Mouse (Mus musculus): ENCODE results near the gene Sfpq. TPM values are rescaled to one million over a fixed set of nuclear protein-coding genes. Genes with fewer than 3 reads are reported as not detected.
"Not testable (repeated sequence)": the region's sequence is repeated elsewhere in the genome, so short reads cannot be mapped to it uniquely, and the experiment has no call there.

The Sfpq gene
- polyA plus RNA-seq, 1 experiment from 2014 or later, result 187 TPM

DNA sequence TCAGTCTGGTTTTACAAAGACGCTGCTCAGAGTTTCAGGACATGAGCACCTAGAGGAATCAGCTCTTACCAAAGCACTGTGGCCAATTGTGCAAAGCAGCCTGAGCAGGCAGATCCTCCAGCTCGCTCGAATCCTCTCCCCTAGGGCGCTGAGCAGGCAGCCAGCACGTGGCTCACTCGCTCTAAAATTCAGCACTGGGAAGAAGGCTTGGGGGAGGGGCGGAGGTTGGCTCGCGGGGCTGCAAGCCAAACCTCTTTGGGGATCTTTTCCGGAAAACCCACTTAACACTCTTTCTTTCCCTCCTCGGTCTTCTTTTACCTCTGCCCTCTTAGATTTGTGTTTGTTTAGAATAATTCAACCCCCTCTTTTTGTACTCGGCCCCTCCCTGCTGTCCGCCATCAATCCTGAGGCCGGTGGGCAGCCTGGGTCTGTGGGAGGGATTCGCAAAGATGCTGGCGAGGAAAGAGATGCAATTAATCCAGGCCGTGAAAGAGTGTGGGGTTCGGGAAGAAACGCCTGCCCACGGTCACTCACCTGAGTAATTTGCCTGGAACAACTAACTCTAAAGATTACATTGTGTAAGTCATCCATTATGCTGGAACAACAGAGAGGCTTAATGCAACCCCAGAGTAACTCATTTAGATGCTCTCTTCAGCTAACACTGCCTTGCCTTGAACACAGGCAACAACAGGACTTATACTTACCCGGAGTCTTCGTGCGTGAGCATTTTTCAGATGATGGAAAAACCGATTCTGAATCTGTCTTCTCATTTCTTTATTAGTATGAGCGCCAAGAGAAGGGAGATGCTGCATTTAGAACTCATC lies 15.8 kb upstream of the Sfpq start:
- H3K9me3 ChIP-seq, result no peaks in the 10 kb centered on the region
- H3K4me1 ChIP-seq, result peaks cover 7% of the 10 kb centered on the region; the same call in 1 of the 2 replicates
- H3K9ac ChIP-seq, result peak overlapping the region; percentile 31; the same call in 1 of the 2 replicates
- no peaks in the 10 kb centered on the region for H3K36me3 ChIP-seq
- H3K27ac ChIP-seq, result peak overlapping the region; percentile 42; the same call in 1 of the 2 replicates
- peak overlapping the region; percentile 28 for H3K4me3 ChIP-seq
- WGBS, result 16% methylated on average over 25 of the region's 25 CpGs
- H3K4me2 ChIP-seq (replicated peaks), result peak overlapping the region; percentile 49
- ATAC-seq (ENCODE audit: insufficient number of reproducible peaks, insufficient read depth, low FRiP score, low TSS enrichment), result 0 out of 2 replicates have a peak, but pooled peaks have one; percentile 47
- no peaks in the 10 kb centered on the region for H3K27me3 ChIP-seq

DNA sequence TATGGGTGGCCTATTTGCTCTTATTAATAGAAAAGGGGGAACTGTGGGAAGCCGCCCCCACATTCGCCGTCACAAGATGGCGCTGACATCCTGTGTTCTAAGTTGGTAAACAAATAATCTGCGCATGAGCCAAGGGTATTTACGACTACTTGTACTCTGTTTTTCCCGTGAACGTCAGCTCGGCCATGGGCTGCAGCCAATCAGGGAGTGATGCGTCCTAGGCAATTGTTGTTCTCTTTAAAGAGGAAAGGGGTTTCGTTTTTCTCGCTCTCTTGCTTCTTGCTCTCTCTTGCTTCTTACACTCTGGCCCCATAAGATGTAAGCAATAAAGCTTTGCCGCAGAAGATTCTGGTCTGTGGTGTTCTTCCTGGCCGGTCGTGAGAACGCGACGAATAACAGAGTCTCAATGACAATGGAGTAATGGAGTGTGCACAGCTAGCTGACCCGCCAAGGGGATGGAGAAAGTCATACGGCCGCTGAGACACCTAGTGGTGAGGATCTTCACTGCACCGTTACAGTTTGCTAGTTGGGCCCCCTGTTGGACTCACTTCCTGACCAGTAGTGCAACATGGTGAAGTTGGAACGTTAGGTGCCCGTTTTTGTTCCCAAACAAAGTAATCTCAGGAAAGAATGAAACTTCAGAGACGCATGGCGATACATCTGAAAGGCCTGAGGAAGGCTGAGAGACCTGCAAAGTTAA lies 5.7 kb upstream of the Sfpq start:
- H3K9me3 ChIP-seq, H3K9ac ChIP-seq, H3K4me1 ChIP-seq, H3K36me3 ChIP-seq, H3K27ac ChIP-seq, H3K27me3 ChIP-seq: not testable (repeated sequence)
- H3K4me3 ChIP-seq, result peak overlapping the region; percentile 19
- ATAC-seq (ENCODE audit: insufficient number of reproducible peaks, insufficient read depth, low FRiP score, low TSS enrichment), result peak; percentile 79; the same call in 1 of the 2 replicates
- WGBS, result 14% methylated on average over 14 of the region's 26 CpGs
- H3K4me2 ChIP-seq (replicated peaks), result peak overlapping the region; percentile 36

DNA sequence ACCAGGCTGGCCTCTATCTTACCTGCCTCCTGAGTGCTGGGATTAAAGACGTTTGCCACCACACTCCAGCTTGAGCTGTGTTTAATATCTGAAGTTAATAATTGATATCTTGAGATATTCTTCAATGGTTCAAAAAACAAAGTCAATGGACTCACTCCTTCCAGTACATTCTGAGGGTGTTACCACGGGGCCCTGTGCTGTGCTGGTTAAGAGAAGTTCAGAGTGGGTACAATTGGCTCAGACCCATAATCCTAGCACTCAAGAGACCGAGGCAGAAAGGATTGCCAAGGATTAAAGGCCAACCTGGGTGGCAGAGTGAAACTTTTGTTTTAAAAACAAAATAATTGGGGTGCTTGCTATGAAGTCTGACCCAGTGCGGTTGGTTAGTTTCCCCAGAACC lies 4.8 kb upstream of the Sfpq start:
- H3K9ac ChIP-seq, result no peak overlapping the region
- 0 out of 2 replicates have a peak, but pooled peaks cover 3% of the 10 kb centered on the region for H3K4me1 ChIP-seq
- no peaks in the 10 kb centered on the region for H3K36me3 ChIP-seq
- no peak overlapping the region for H3K4me3 ChIP-seq
- ATAC-seq (ENCODE audit: insufficient number of reproducible peaks, insufficient read depth, low FRiP score, low TSS enrichment), result no peak
- H3K9me3 ChIP-seq, result no peaks in the 10 kb centered on the region
- WGBS, result 85% methylated on average over 4 of the region's 4 CpGs
- no peak overlapping the region for H3K4me2 ChIP-seq (replicated peaks)
- H3K27me3 ChIP-seq, result no peaks in the 10 kb centered on the region
- H3K27ac ChIP-seq, result no peak overlapping the region

DNA sequence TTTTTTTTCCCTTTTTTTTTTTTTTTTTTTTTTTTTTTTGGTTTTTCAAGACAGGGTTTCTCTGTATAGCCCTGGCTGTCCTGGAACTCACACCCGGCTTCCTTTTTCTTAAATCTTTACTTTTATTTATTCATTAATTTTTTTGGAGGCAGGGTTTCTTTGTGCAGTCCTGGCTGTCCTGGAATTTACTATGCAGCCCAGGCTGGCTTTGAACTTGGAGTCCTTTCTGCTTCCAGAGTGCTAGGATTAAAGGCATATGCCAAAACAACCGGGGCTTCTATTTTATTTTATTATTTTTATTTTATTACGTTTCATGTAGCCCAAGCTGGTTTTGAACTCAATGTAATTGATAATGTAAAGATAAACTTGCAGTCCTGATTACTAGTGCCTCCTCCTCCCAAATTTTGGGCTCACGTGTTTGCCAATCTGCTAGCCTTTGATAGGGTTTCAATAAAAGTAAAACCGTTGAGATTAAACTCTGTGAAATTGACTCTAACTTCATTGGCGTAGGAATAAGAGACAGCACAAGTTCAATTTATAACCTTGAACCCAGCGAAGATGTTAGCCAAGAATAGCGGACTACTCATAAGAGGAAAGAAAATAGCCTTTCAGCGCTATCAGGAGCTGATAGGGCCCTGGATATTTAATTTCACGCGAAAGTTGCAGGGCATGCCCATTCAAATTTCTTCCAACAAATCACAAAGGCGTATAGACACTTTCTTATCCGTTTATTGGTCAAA lies 543 bp upstream of the Sfpq start:
- ATAC-seq (ENCODE audit: insufficient number of reproducible peaks, insufficient read depth, low FRiP score, low TSS enrichment), result no peak

DNA sequence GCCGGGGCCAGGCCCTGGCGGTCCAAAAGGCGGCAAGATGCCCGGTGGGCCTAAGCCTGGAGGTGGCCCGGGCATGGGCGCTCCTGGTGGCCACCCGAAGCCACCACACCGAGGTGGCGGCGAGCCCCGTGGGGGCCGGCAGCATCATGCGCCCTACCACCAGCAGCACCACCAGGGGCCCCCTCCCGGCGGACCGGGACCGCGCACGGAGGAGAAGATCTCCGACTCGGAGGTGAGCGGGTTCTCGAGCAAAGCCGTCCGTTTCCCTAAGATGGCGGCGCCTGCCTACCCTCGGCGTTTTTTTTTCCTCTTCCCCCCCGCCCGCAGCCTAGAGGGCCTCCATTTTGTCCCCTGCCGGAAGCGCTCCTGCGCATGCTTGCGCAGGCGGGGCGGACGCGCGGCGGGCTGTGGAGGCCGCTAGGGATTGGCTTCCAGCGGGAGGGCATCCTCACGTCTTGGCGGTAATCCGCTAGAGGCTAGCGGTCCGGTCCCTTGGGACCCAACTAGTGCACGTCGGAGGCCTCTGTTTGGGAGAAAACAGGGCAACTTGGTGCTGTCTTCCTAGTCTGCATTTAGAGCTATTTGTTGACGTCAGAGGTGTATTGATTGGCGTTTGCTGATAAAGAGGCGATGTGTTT lies 984 bp downstream of the Sfpq start:
- Histone ChIP-seq H3K4me1 (peaks cover 25% of the 10 kb centered on the region), H3K4me2 (replicated peaks) (peak overlapping the region; percentile 81), H3K4me3 (peak overlapping the region; percentile 100), H3K27ac (peak overlapping the region; percentile 99), H3K9me3 (no peaks in the 10 kb centered on the region), H3K27me3 (no peaks in the 10 kb centered on the region), H3K36me3 (peaks cover 33% of the 10 kb centered on the region), H3K9ac (peak overlapping the region; percentile 100)
- ATAC-seq (ENCODE audit: insufficient number of reproducible peaks, insufficient read depth, low FRiP score, low TSS enrichment), result peak; percentile 61
- under 1% methylated on average over 52 of the region's 53 CpGs for WGBS

More for the DNA sequence above, 543 bp upstream of the Sfpq start:
- H3K4me1 ChIP-seq, result peaks cover 13% of the 10 kb centered on the region
- WGBS, result 11% methylated on average over 13 of the region's 13 CpGs
- H3K36me3 ChIP-seq, result peaks cover 19% of the 10 kb centered on the region
- H3K27me3 ChIP-seq, result no peaks in the 10 kb centered on the region
- 0 out of 2 replicates have a peak overlapping the region, but pooled peaks have one; percentile 23 for H3K27ac ChIP-seq
- no peak overlapping the region for H3K9ac ChIP-seq
- H3K9me3 ChIP-seq, result no peaks in the 10 kb centered on the region
- peak overlapping the region; percentile 47 for H3K4me2 ChIP-seq (replicated peaks)
- H3K4me3 ChIP-seq, result peak overlapping the region; percentile 100

DNA sequence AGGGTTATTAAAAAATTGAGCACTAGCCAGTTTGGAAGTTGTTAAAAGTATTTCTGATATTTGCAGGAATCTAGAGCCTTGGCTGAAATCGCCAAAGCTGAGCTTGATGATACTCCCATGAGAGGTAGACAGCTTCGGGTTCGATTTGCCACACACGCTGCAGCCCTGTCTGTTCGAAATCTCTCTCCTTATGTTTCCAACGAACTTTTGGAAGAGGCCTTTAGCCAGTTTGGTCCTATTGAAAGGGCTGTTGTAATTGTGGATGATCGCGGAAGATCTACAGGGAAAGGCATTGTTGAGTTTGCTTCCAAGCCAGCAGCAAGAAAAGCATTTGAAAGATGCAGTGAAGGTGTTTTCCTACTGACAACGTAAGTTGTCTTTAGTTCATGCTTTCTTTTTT lies 2.1 kb downstream of the Sfpq start:
- Histone ChIP-seq H3K27me3 (no peaks in the 10 kb centered on the region), H3K4me1 (peaks cover 27% of the 10 kb centered on the region), H3K27ac (no peak overlapping the region), H3K9me3 (no peaks in the 10 kb centered on the region), H3K36me3 (peaks cover 44% of the 10 kb centered on the region), H3K4me3 (peak overlapping the region; percentile 100), H3K9ac (peak overlapping the region; percentile 100), H3K4me2 (replicated peaks) (peak overlapping the region; percentile 81)
- no peak for ATAC-seq (ENCODE audit: insufficient number of reproducible peaks, insufficient read depth, low FRiP score, low TSS enrichment)
- WGBS, result 3% methylated on average over 9 of the region's 9 CpGs

DNA sequence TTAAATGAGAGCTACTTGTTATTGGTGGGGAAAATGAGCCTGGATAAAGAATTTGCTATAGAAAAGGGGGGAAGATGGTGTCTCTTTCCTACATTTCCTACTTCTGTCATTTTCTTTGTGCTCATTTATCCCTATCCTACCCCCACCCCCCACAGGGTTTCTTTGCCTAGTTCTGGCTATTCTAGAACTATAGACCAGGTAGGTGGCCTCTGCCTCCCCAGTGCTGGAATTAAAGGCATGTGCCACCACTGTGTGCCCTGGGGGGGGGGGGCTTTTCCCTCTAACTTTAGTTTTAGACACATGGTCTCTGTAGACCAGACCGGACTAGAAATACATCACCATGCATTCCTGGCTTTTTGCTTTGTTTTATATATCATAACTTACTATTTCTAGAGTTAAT lies 3.1 kb downstream of the Sfpq start:
- Histone ChIP-seq H3K4me3 (peak overlapping the region; percentile 100), H3K4me1 (peaks cover 27% of the 10 kb centered on the region), H3K27ac (no peak overlapping the region), H3K36me3 (peaks cover 51% of the 10 kb centered on the region), H3K27me3 (no peaks in the 10 kb centered on the region), H3K9ac (peak overlapping the region; percentile 100; the same call in 1 of the 2 replicates), H3K4me2 (replicated peaks) (peak overlapping the region; percentile 81), H3K9me3 (no peaks in the 10 kb centered on the region)
- ATAC-seq (ENCODE audit: insufficient number of reproducible peaks, insufficient read depth, low FRiP score, low TSS enrichment), result no peak
- 55% methylated on average over 1 of the region's 1 CpGs for WGBS

DNA sequence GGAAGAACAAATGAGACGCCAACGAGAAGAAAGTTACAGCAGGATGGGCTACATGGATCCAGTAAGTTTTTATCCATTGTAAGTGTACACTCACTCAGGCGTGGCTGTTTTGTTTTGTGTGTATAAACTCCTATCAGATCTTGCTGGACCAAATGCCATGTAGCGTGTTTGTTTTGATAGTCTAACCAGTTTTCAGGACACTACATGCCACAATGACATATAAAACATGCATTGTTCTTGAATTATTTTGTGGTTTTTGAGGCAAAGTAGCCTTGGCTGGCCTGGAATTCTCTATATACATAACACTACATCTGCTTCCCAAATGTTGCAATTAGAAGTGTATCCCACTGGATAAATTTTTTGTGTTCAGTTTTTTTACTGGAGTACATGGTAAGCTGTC lies 5.7 kb downstream of the Sfpq start:
- H3K4me2 ChIP-seq (replicated peaks), result no peak overlapping the region
- 93% methylated on average over 4 of the region's 4 CpGs for WGBS
- no peak overlapping the region for H3K9ac ChIP-seq
- H3K4me1 ChIP-seq, result peaks cover 24% of the 10 kb centered on the region
- H3K36me3 ChIP-seq, result peaks cover 75% of the 10 kb centered on the region
- no peak overlapping the region for H3K27ac ChIP-seq
- no peaks in the 10 kb centered on the region for H3K9me3 ChIP-seq
- no peak for ATAC-seq (ENCODE audit: insufficient number of reproducible peaks, insufficient read depth, low FRiP score, low TSS enrichment)
- H3K27me3 ChIP-seq, result no peaks in the 10 kb centered on the region
- H3K4me3 ChIP-seq, result no peak overlapping the region

DNA sequence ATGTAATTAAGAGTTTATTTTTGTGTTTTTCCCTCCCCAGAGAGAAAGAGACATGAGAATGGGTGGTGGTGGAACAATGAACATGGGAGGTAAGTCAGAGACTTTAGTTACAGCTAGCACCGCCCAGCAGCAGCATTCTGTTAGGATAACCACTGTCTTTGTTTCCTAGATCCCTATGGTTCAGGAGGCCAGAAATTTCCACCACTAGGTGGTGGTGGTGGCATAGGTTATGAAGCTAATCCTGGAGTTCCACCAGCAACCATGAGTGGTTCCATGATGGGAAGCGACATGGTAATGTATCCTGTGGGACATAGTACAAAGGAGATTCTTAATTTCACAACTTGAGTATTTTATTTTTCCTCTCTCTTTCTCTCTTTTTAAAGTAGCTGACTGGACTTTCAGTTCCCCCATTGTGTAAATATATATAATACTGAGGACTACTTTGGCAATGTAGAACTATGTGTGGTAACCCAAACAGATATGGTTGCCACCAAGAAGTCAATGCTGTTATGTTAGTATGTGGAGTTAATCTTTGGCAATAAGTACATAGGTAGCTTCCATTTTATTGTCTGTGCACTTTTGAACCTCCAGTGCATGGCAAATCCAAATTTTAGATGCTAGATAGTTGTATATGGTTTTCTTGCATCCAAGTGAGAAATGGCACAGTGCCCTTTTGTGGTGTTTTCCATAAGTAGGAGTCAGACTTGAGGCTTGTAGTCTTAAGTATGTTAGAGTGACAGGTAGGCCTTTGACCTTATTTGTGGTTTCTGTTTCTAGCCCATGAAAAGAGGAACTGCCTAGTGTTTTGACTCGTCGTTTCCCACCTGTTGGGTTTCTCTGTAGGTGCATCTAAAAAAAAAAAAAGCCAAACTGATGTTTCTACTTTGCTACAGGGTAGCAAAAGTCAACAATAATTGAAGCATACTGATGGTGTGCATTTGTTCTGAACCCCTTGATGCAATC lies 6.4 kb downstream of the Sfpq start:
- Histone ChIP-seq H3K4me3 (no peak overlapping the region), H3K27ac (no peak overlapping the region), H3K27me3 (no peaks in the 10 kb centered on the region), H3K9ac (no peak overlapping the region), H3K36me3 (peaks cover 81% of the 10 kb centered on the region), H3K4me1 (peaks cover 24% of the 10 kb centered on the region), H3K4me2 (replicated peaks) (no peak overlapping the region), H3K9me3 (no peaks in the 10 kb centered on the region)
- no peak for ATAC-seq (ENCODE audit: insufficient number of reproducible peaks, insufficient read depth, low FRiP score, low TSS enrichment)
- WGBS, result 78% methylated on average over 4 of the region's 4 CpGs

DNA sequence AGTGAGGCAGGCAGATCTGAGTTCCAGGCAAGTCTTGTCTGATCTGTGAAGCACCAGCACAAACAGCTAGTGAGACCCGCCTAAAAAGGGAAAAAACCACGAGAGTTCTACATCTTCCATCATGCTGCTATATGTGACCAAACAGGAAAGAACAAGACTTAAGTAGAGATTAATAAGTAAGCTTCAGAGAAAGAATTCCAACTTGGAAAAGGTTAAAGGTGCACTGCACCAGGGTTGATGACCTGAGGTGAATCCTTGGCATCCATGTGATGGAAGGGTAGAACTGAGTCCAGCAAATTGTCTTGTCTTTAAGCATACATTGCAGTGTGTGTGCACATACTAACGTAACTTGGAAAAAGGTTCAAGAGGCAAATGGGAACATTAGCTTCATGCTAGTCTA lies 16.0 kb downstream of the Sfpq start:
- 94% methylated on average over 3 of the region's 3 CpGs for WGBS
- Histone ChIP-seq H3K27ac (no peak overlapping the region), H3K4me3 (no peak overlapping the region), H3K9me3 (no peaks in the 10 kb centered on the region), H3K9ac (no peak overlapping the region), H3K4me2 (replicated peaks) (no peak overlapping the region), H3K4me1 (0 out of 2 replicates have a peak, but pooled peaks cover 2% of the 10 kb centered on the region), H3K27me3 (no peaks in the 10 kb centered on the region), H3K36me3 (peaks cover 71% of the 10 kb centered on the region)
- ATAC-seq (ENCODE audit: insufficient number of reproducible peaks, insufficient read depth, low FRiP score, low TSS enrichment), result no peak
